Mouse (Mus musculus) lung, postnatal 0 days (tissue): ENCODE data around the gene Vmn2r77.

Experiments used
- CTCF ChIP-seq: IDR thresholded peaks from 2 replicates; pipeline ENCODE4 v1.5.1; 2016; ENCODE audit warnings: antibody characterized with exemption, mild to moderate bottlenecking
- EP300 ChIP-seq: IDR thresholded peaks from 2 replicates; pipeline ENCODE4 v1.6.1; 2016; ENCODE audit warnings: antibody characterized with exemption, mild to moderate bottlenecking, control low read depth

- TF ChIP-seq CTCF (no peak), EP300 (no peak)
Measured at GRCm38 (mm10) chr7:86771621-86772020, 23.2 kb upstream of the Vmn2r77 start.
